Mouse (Mus musculus): Measurements from ENCODE around the gene Pir.

GRCm38 (mm10) chrX:164283808-164284207 lies 14.6 kb downstream of the Pir start:
- TF ChIP-seq GATA1 (IDR thresholded peaks at IDR 0.05; ENCODE audit: borderline replicate concordance, low read length) (no peak), FLI1 (IDR thresholded peaks at IDR 0.05; ENCODE audit: low read length) (no peak)
